Mouse (Mus musculus) hindlimb bud, embryonic 11.5 days (tissue): ENCODE results near the gene Tll2.

Experiments
- DNase-seq: peaks from one replicate; pipeline ENCODE4 v3.0.0-alpha.2; 2012; ENCODE audit warnings: low read depth, low spot score; ENCODE audit errors: extremely low spot score

Gene Tll2

GRCm38 (mm10) chr19:41206811-41207344 is at the start of gene Tll2:
Tll2 (minus strand) TSS chr19:41206835.
- peak; percentile 22 for DNase-seq

GRCm38 (mm10) chr19:41254584-41254983 is 47.9 kb upstream of the Tll2 start:
- no peak for DNase-seq

- no peak for DNase-seq
Observed at GRCm38 (mm10) chr19:41248968-41249367, 42.3 kb upstream of the Tll2 start.

GRCm38 (mm10) chr19:41248271-41248670 is 41.6 kb upstream of the Tll2 start:
- no peak for DNase-seq

- DNase-seq = no peak
Observed at GRCm38 (mm10) chr19:41246271-41246670, 39.6 kb upstream of the Tll2 start.

GRCm38 (mm10) chr19:41244581-41244980 is 37.9 kb upstream of the Tll2 start:
- DNase-seq = no peak

GRCm38 (mm10) chr19:41241997-41242396 is 35.4 kb upstream of the Tll2 start:
- DNase-seq = no peak

GRCm38 (mm10) chr19:41233698-41234097 is 27.1 kb upstream of the Tll2 start:
- DNase-seq = no peak

- no peak for DNase-seq
Observed at GRCm38 (mm10) chr19:41208326-41208725, 1.7 kb upstream of the Tll2 start.

GRCm38 (mm10) chr19:41206041-41206810 is 409 bp downstream of the Tll2 start:
- no peak for DNase-seq

GRCm38 (mm10) chr19:41204159-41205081 is 2.2 kb downstream of the Tll2 start:
- no peak for DNase-seq

GRCm38 (mm10) chr19:41197606-41198005 is 9.0 kb downstream of the Tll2 start:
- no peak for DNase-seq

- no peak for DNase-seq
Observed at GRCm38 (mm10) chr19:41193379-41193778, 13.3 kb downstream of the Tll2 start.

- DNase-seq = no peak
Observed at GRCm38 (mm10) chr19:41192953-41193352, 13.7 kb downstream of the Tll2 start.

- DNase-seq = no peak
Observed at GRCm38 (mm10) chr19:41191724-41192123, 14.9 kb downstream of the Tll2 start.

- DNase-seq = no peak
Observed at GRCm38 (mm10) chr19:41190876-41191434, 15.7 kb downstream of the Tll2 start.

GRCm38 (mm10) chr19:41177331-41177730 is 29.3 kb downstream of the Tll2 start:
- DNase-seq = no peak

- DNase-seq = no peak
Observed at GRCm38 (mm10) chr19:41176881-41177280, 29.8 kb downstream of the Tll2 start.

GRCm38 (mm10) chr19:41165914-41166235 is 40.8 kb downstream of the Tll2 start:
- no peak for DNase-seq

- no peak for DNase-seq
Observed at GRCm38 (mm10) chr19:41165144-41165913, 41.3 kb downstream of the Tll2 start.
